Mouse (Mus musculus): ENCODE data around the gene Ccdc116. TPM values are rescaled to one million over a fixed set of nuclear protein-coding genes. Genes with fewer than 3 reads are reported as not detected.

The Ccdc116 gene
- total and polyA plus RNA-seq, 3 experiments = 4.4 to 9.7 (median 8.9) TPM

GRCm38 (mm10) chr16:17132906-17133200 is 14.2 kb downstream of the Ccdc116 start:
- Histone ChIP-seq H3K9me3 (replicated peaks; ENCODE audit: low read length) (no peaks in the 10 kb centered on the region), H3K36me3 (replicated peaks in 1 of 2; ENCODE audit: control insufficient read depth in 1 of 2, insufficient read depth in 1 of 2, low read length in 1 of 2) (peaks cover 0 to 14% of the 10 kb centered on the region in 2 experiments), H3K4me3 (replicated peaks in 1 of 3; ENCODE audit: low read depth in 2 of 3, low read length in 2 of 3, poor library complexity in 1 of 3) (peak overlapping the region; percentile 8 to 75 (median 53)), H3K27ac (ENCODE audit: insufficient read depth, low read depth) (no peak overlapping the region), H3K79me2 (replicated peaks; ENCODE audit: control insufficient read depth, extremely low read depth, insufficient read depth, poor library complexity, severe bottlenecking) (no peaks in the 10 kb centered on the region; the same call in 1 of the 2 replicates), H3K4me1 (ENCODE audit: control insufficient read depth in 1 of 2, insufficient read depth in 2 of 2) (peaks cover 10 to 26% of the 10 kb centered on the region in 2 experiments), H3K9ac (ENCODE audit: insufficient read depth, low read depth) (peak overlapping the region; percentile 61), H3K27me3 (replicated peaks) (no peaks in the 10 kb centered on the region), H3K4me2 (ENCODE audit: insufficient read depth, low read depth, poor library complexity, severe bottlenecking) (peak overlapping the region; percentile 82)
- no peak for TF ChIP-seq MAZ (IDR thresholded peaks at IDR 0.05; ENCODE audit: low read depth, low read length)
- no peak for TF ChIP-seq HCFC1 (IDR thresholded peaks at IDR 0.05; ENCODE audit: low read depth, low read length)
- TF ChIP-seq MEF2A (IDR thresholded peaks at IDR 0.05; ENCODE audit: borderline replicate concordance, low read depth, low read length) = no peak
- peak; percentile 43; the same call in 1 of the 2 replicates for TF ChIP-seq NRF1 (IDR thresholded peaks at IDR 0.05; ENCODE audit: low read depth, low read length)
- no peak for TF ChIP-seq ZNF384 (IDR thresholded peaks at IDR 0.05; ENCODE audit: low read depth, low read length)
- TF ChIP-seq ZMIZ1 (IDR thresholded peaks at IDR 0.05; ENCODE audit: low read depth, low read length) = no peak
- TF ChIP-seq BHLHE40 (IDR thresholded peaks at IDR 0.05; ENCODE audit: low read depth, low read length) = no peak
- in situ Hi-C loops (cut with MboI; ENCODE audit: low pct_ligation_motif_present, low pct_unique_long_range_greater_than_20kb, low sequenced_read_pairs) (loop anchor here (5.0 kb wide), 2 partner anchors 69 to 149 kb away; partner anchors contain the start of gene Ube2l3), dilution Hi-C loops (cut with MboI; ENCODE audit: extremely low pct_ligation_motif_present, extremely low pct_unique_long_range_greater_than_20kb, low sequenced_read_pairs) (no loop called here)
- DNase-seq (ENCODE audit: extremely low read depth) = no peak

DNA sequence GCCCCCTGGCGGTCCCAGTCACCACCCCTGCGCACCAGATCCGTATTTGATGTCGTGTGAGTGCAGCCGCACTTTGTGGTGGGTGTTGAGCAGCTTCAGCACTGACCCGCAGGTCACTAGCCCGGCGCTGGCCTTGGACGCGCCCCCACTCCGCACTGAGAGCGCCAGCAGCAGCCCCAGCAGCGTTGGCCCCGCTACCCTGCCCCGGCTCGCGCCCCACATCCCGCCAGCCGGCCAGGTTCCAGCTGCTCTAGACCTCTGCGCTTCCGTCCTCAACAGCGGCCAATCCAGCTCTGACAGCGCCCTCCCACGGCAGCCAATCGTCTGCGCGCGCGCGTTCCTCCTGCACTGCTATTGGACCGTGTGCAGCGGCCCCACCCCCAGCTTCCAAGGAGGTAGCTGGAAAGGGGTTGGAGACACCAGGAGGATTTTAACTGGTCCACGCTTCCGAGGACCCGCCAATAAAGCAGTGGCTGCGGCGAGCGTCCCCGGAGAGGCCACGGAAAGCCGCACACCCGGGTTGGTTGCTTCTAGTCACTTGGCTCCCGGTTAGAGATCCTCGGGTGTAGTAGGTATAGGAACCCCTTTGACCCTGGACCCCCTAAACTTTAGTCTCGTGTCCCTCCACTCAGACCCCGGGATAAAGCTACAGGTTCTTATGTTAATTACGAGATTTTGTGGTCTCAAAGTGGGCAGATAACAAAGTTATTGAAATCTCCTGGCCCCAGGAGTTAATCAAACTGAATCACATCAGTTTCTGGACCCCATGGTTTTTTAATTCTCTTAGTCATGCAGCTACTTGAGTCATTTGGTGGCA is 14.7 kb downstream of the Ccdc116 start, which contains the start of gene Sdf2l1:
Gene Sdf2l1, minus strand, starts transcription at position 295 of the 817 bp plus-strand sequence.
- Histone ChIP-seq H3K27ac (ENCODE audit: insufficient read depth, low read depth) (no peak within 1 kb of the TSS), H3K4me1 (ENCODE audit: control insufficient read depth in 1 of 2, insufficient read depth in 2 of 2) (peaks cover 10 to 26% of the 10 kb centered on the region in 2 experiments), H3K4me3 (replicated peaks in 1 of 3; ENCODE audit: low read depth in 2 of 3, low read length in 2 of 3, poor library complexity in 1 of 3) (peak within 1 kb of the TSS; percentile 75 to 92 (median 76)), H3K36me3 (replicated peaks in 1 of 2; ENCODE audit: control insufficient read depth in 1 of 2, insufficient read depth in 1 of 2, low read length in 1 of 2) (peaks cover 0 to 14% of the 10 kb centered on the region in 2 experiments), H3K79me2 (replicated peaks; ENCODE audit: control insufficient read depth, extremely low read depth, insufficient read depth, poor library complexity, severe bottlenecking) (no peaks in the 10 kb centered on the region; the same call in 1 of the 2 replicates), H3K9ac (ENCODE audit: insufficient read depth, low read depth) (peak within 1 kb of the TSS; percentile 61), H3K9me3 (replicated peaks; ENCODE audit: low read length) (no peaks in the 10 kb centered on the region), H3K27me3 (replicated peaks) (no peaks in the 10 kb centered on the region), H3K4me2 (ENCODE audit: insufficient read depth, low read depth, poor library complexity, severe bottlenecking) (peak within 1 kb of the TSS; percentile 83)
- DNase-seq (ENCODE audit: extremely low read depth) = peak; percentile 100
- in situ Hi-C loops (cut with MboI; ENCODE audit: low pct_ligation_motif_present, low pct_unique_long_range_greater_than_20kb, low sequenced_read_pairs) (loop anchor here (5.0 kb wide), 2 partner anchors 70 to 150 kb away; partner anchors contain the start of gene Ube2l3), dilution Hi-C loops (cut with MboI; ENCODE audit: extremely low pct_ligation_motif_present, extremely low pct_unique_long_range_greater_than_20kb, low sequenced_read_pairs) (no loop called here)
- TF ChIP-seq MEF2A (IDR thresholded peaks at IDR 0.05; ENCODE audit: borderline replicate concordance, low read depth, low read length) (no peak; the same call in 1 of the 2 replicates), NELFE (IDR thresholded peaks at IDR 0.05; ENCODE audit: low read depth, low read length) (peak; percentile 88), IRF4 (IDR thresholded peaks at IDR 0.05; ENCODE audit: low read depth, low read length) (peak; percentile 65; the same call in 1 of the 2 replicates), NRF1 (IDR thresholded peaks at IDR 0.05; ENCODE audit: low read depth, low read length) (peak; percentile 71), BHLHE40 (IDR thresholded peaks at IDR 0.05; ENCODE audit: low read depth, low read length) (peak; percentile 27; the same call in 1 of the 2 replicates), KAT2A (IDR thresholded peaks at IDR 0.05; ENCODE audit: insufficient replicate concordance, low read length) (peak; percentile 73; the same call in 1 of the 2 replicates), HCFC1 (IDR thresholded peaks at IDR 0.05; ENCODE audit: low read depth, low read length) (peak; percentile 58), MAZ (IDR thresholded peaks at IDR 0.05; ENCODE audit: low read depth, low read length) (peak; percentile 56; the same call in 1 of the 2 replicates), POLR2AphosphoS2 (IDR thresholded peaks at IDR 0.05; ENCODE audit: low read depth, low read length) (peak; percentile 80), CHD2 (IDR thresholded peaks at IDR 0.05; ENCODE audit: low read length) (peak; percentile 97), RCOR1 (conservative IDR thresholded peaks at IDR 0.05; ENCODE audit: low read depth, low read length) (peak; percentile 71; the same call in 1 of the 2 replicates), EP300 (IDR thresholded peaks at IDR 0.05; ENCODE audit: low read length) (no peak), ZC3H11A (IDR thresholded peaks at IDR 0.05; ENCODE audit: low read depth, low read length) (no peak), PAX5 (IDR thresholded peaks at IDR 0.05; ENCODE audit: low read length) (no peak), SIN3A (IDR thresholded peaks at IDR 0.05; ENCODE audit: low read length) (peak; percentile 99), ZMIZ1 (IDR thresholded peaks at IDR 0.05; ENCODE audit: low read depth, low read length) (peak; percentile 96), MXI1 (IDR thresholded peaks at IDR 0.05; ENCODE audit: low read depth, low read length) (peak; percentile 76; the same call in 1 of the 2 replicates), JUN (IDR thresholded peaks at IDR 0.05; ENCODE audit: insufficient read depth, low read depth, low read length) (no peak), CTCF (conservative IDR thresholded peaks at IDR 0.05 in 1 of 2, IDR thresholded peaks at IDR 0.05 in 1 of 2; ENCODE audit: low read depth in 2 of 2, low read length in 2 of 2) (peak in 1 of 2 experiments; percentile 50; a peak in 2 of 4 replicates), POLR2A (IDR thresholded peaks at IDR 0.05; ENCODE audit: low read depth, low read length) (peak; percentile 98), SMC3 (IDR thresholded peaks at IDR 0.05; ENCODE audit: low read depth, low read length) (0 out of 2 replicates have a peak, but pooled peaks have one; percentile 5), ETS1 (conservative IDR thresholded peaks at IDR 0.05; ENCODE audit: low read depth, low read length) (0 out of 2 replicates have a peak, but pooled peaks have one; percentile 23), ZNF384 (IDR thresholded peaks at IDR 0.05; ENCODE audit: low read depth, low read length) (0 out of 2 replicates have a peak, but pooled peaks have one; percentile 22), ELF1 (IDR thresholded peaks at IDR 0.05; ENCODE audit: low read depth, low read length) (peak; percentile 92), MAX (IDR thresholded peaks at IDR 0.05; ENCODE audit: low read length) (peak; percentile 85), CHD1 (IDR thresholded peaks at IDR 0.05; ENCODE audit: low read depth, low read length) (peak; percentile 84; the same call in 1 of the 2 replicates), TBP (conservative IDR thresholded peaks at IDR 0.05; ENCODE audit: low read depth, low read length) (peak; percentile 83; the same call in 1 of the 2 replicates), GABPA (IDR thresholded peaks at IDR 0.05; ENCODE audit: insufficient replicate concordance, low read depth, low read length) (no peak)
